Mouse (Mus musculus) CH12.LX (cell line): ENCODE data around the gene Opcml.

Experiments
- ELF1 ChIP-seq: IDR thresholded peaks from 2 replicates; pipeline ENCODE4 v1.6.1; 2014; ENCODE audit warnings: low read depth, mild to moderate bottlenecking, inconsistent platforms, low read length, improper control_type of control experiment
- EP300 ChIP-seq: IDR thresholded peaks from 2 replicates; pipeline ENCODE4 v1.6.1; 2011; ENCODE audit warnings: low read length, improper control_type of control experiment
- POLR2A ChIP-seq: IDR thresholded peaks from 2 replicates; pipeline ENCODE4 v1.6.1; 2011; ENCODE audit warnings: low read depth, mild to moderate bottlenecking, improper control_type of control experiment, low read length
- TBP ChIP-seq: conservative IDR thresholded peaks from 2 replicates; pipeline ENCODE4 v1.6.1; 2011; ENCODE audit warnings: low read depth, low read length, improper control_type of control experiment

DNA sequence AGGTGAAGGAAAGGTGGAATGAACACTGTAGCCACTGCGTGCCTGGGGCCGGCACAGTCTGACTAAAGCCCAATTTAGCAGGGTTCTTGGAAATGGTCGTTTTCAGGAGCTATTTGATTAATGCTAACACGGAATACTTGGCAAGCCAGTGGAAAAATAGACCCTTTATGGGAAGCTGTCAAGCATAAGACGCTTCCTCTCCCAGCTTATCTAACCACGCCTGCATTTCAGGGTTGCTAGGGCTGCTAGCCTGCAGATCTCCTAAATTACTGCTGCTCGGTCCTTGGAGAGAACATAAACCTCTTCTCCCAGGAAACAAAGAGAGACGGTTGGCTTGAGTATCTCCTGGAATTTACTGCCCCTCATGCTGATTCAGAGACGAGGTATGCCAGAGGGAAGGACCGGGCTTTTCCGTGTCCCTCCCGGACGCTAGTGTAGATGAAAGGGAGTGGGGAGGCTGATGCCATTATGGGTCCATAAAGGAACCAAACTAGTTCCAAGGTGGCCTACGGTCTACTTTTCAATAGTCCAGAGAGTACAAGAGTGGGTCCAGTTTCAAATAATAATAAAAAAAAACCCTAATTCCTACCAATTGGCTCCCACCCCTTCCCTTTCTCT lies 772.6 kb downstream of the Opcml start:
- TF ChIP-seq POLR2A (no peak), ELF1 (no peak), TBP (no peak), EP300 (no peak)
